Mouse (Mus musculus): ENCODE data around the gene Tmem178.

DNA sequence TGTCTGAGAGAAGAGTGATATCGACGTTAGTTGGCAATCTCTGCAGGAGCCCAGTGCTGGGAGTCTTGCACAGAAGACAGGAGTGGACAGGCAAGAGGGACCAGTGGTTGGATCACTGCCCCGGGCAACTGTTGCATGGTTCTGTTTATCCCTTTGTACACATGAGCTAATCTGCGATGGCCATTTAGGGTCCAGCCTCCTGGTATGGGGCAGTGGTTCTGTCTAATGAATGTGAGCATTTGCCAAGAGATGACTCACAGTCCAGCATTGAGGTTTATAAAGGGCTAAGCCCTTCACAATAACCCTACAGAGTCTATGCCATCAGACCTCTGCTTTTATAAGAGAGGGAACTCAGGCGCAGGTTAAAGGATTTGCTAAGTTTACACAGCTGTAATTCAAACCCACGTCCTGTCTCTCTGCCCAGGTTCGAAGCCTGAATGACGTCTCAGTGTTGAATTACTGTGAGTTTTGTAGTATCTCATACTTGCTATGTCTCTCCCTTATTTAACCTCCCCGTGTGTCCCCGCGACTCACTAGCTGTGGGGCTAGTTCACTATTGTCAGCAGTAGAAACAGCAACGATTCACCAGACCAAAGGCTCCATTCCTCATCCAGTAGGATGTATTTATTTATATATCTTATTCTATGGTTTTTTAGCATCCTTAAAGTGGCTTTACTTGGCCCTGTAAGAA, 37.4 kb downstream of the Tmem178 start:
- TF ChIP-seq CTCF (conservative IDR thresholded peaks at IDR 0.05; ENCODE audit: low read length) (no peak), POU5F1 (IDR thresholded peaks at IDR 0.05; ENCODE audit: borderline replicate concordance, low read length) (no peak)
